Mouse (Mus musculus): ENCODE data around the gene Galns. TPM values are rescaled to one million over a fixed set of nuclear protein-coding genes. Genes with fewer than 3 reads are reported as not detected.

Galns gene
- polyA plus RNA-seq, 1 experiment from 2014 or later = 5.4 TPM

DNA sequence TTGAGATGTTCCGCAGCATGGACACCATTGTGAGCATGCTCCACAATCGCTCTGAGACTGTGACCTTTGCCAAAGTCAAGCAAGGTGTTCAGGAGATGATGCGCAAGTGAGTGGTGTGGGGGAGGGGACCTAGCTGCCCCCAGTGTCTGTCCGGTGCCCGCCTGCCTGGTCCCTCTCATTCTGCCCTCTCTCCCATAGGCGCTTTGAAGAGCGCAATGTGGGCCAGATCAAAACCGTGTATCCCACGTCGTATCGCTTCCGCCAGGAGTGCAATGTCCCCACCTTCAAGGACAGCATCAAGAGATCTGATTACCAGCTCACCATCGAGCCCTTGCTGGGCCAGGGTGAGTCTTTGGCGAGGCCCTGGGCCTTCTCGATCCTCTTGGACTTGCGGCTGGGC is 41.3 kb downstream of the Galns start:
- H3K4me3 ChIP-seq = no peak overlapping the region
- no peaks in the 10 kb centered on the region for H3K9me3 ChIP-seq
- H3K9ac ChIP-seq = no peak overlapping the region
- ATAC-seq (ENCODE audit: low FRiP score) = no peak
- no peaks in the 10 kb centered on the region for H3K27me3 ChIP-seq
- H3K4me1 ChIP-seq (replicated peaks) = peaks cover 36% of the 10 kb centered on the region
- peaks cover 41% of the 10 kb centered on the region for H3K36me3 ChIP-seq
- no peak overlapping the region for H3K4me2 ChIP-seq
- 99% methylated on average over 16 of the region's 16 CpGs for WGBS
- no peak overlapping the region for H3K27ac ChIP-seq

GRCm38 (mm10) chr8:122569329-122569728 is 41.9 kb downstream of the Galns start:
- peak overlapping the region; percentile 75 for H3K4me3 ChIP-seq
- H3K9me3 ChIP-seq = no peaks in the 10 kb centered on the region
- 62% methylated on average over 9 of the region's 9 CpGs for WGBS
- H3K27ac ChIP-seq = no peak overlapping the region
- peaks cover 30% of the 10 kb centered on the region for H3K4me1 ChIP-seq (replicated peaks)
- peak overlapping the region; percentile 95 for H3K4me2 ChIP-seq
- H3K36me3 ChIP-seq = peaks cover 35% of the 10 kb centered on the region
- no peaks in the 10 kb centered on the region for H3K27me3 ChIP-seq
- no peak for ATAC-seq (ENCODE audit: low FRiP score)
- peak overlapping the region; percentile 59; the same call in 1 of the 2 replicates for H3K9ac ChIP-seq

GRCm38 (mm10) chr8:122568881-122569309 is 42.4 kb downstream of the Galns start:
- H3K27ac ChIP-seq = no peak overlapping the region
- peak overlapping the region; percentile 95 for H3K4me2 ChIP-seq
- H3K4me1 ChIP-seq (replicated peaks) = peaks cover 28% of the 10 kb centered on the region
- H3K27me3 ChIP-seq = no peaks in the 10 kb centered on the region
- peak overlapping the region; percentile 59 for H3K9ac ChIP-seq
- ATAC-seq (ENCODE audit: low FRiP score) = no peak
- H3K9me3 ChIP-seq = no peaks in the 10 kb centered on the region
- peak overlapping the region; percentile 75 for H3K4me3 ChIP-seq
- 15% methylated on average over 10 of the region's 10 CpGs for WGBS
- H3K36me3 ChIP-seq = peaks cover 30% of the 10 kb centered on the region

GRCm38 (mm10) chr8:122568109-122568504 is 43.2 kb downstream of the Galns start:
- Histone ChIP-seq H3K36me3 (peaks cover 30% of the 10 kb centered on the region), H3K27me3 (no peaks in the 10 kb centered on the region), H3K9ac (peak overlapping the region; percentile 85), H3K9me3 (no peaks in the 10 kb centered on the region), H3K27ac (peak overlapping the region; percentile 74), H3K4me3 (peak overlapping the region; percentile 75), H3K4me2 (peak overlapping the region; percentile 95), H3K4me1 (replicated peaks) (peaks cover 28% of the 10 kb centered on the region)
- ATAC-seq (ENCODE audit: low FRiP score) = peak; percentile 62
- WGBS = 0% methylated on average over 34 of the region's 34 CpGs

DNA sequence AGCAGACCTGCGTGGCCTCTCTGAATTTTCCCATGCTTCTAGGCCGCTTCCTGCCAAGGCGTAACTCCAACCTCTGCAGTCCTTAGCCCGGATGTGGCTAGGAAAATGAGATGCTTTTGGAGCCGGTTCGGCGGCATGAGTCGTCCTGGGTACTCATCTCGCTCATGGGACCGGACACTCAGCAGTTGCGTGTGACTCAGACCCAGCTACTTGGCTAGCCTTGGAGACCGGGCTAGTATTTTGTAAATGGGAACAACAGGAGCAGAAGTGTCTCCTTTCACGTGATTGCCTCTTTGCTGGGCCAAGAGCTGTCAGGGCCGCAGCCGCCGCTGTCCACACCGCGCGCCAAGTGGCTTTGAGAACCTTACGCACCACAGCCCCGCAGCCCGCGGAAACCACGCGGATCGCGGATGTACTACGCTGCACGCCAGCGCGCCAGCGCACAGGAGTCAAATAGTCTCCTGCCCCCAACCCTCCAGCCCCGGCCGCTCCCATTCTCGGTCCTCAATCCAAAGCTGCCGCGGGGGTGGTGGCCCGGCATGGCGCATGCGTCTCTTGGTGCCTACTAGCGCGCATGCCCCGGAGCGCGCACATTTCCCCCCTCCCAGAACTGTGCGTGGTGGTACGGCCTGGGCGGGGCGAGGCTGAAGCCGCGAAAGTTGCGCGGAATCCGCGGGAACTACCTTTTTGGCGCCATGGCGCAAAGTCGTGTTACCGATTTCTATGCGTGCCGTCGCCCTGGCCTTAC is 43.7 kb downstream of the Galns start, which contains the start of gene Cdt1:
Gene Cdt1 (plus strand): TSS at position 655 of the 748 bp plus-strand sequence.
- Histone ChIP-seq H3K4me2 (peak within 1 kb of the TSS; percentile 95), H3K27me3 (no peaks in the 10 kb centered on the region), H3K4me3 (peak within 1 kb of the TSS; percentile 75), H3K9ac (peak within 1 kb of the TSS; percentile 85), H3K36me3 (peaks cover 28% of the 10 kb centered on the region), H3K27ac (peak within 1 kb of the TSS; percentile 92), H3K4me1 (replicated peaks) (peaks cover 28% of the 10 kb centered on the region), H3K9me3 (no peaks in the 10 kb centered on the region)
- WGBS = under 1% methylated on average over 62 of the region's 62 CpGs
- ATAC-seq (ENCODE audit: low FRiP score) = peak; percentile 96

DNA sequence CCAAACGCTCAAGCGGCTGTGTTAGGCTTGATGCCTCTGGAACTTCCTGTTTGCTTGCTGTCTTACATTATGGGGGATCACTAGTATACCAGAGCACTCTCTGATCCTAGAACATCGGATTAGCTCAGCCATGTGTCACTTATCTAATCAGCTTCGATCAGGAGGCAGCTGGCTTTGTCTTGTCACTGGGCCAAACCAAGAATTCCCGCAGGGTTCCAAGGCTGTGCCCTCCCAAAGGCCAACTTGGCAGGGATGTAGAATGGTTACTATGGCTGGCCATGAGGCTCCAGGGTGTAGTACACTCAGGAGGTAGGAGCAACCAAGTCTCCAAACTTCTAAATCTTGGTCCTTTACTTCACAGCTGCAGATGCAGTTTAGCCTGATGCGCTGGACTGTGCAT is 44.5 kb downstream of the Galns start:
- Histone ChIP-seq H3K27ac (peak overlapping the region; percentile 92), H3K4me3 (peak overlapping the region; percentile 75), H3K4me2 (peak overlapping the region; percentile 95), H3K27me3 (no peaks in the 10 kb centered on the region), H3K4me1 (replicated peaks) (peaks cover 28% of the 10 kb centered on the region), H3K36me3 (peaks cover 20% of the 10 kb centered on the region), H3K9ac (peak overlapping the region; percentile 85), H3K9me3 (no peaks in the 10 kb centered on the region)
- ATAC-seq (ENCODE audit: low FRiP score) = no peak
- 39% methylated on average over 6 of the region's 6 CpGs for WGBS

DNA sequence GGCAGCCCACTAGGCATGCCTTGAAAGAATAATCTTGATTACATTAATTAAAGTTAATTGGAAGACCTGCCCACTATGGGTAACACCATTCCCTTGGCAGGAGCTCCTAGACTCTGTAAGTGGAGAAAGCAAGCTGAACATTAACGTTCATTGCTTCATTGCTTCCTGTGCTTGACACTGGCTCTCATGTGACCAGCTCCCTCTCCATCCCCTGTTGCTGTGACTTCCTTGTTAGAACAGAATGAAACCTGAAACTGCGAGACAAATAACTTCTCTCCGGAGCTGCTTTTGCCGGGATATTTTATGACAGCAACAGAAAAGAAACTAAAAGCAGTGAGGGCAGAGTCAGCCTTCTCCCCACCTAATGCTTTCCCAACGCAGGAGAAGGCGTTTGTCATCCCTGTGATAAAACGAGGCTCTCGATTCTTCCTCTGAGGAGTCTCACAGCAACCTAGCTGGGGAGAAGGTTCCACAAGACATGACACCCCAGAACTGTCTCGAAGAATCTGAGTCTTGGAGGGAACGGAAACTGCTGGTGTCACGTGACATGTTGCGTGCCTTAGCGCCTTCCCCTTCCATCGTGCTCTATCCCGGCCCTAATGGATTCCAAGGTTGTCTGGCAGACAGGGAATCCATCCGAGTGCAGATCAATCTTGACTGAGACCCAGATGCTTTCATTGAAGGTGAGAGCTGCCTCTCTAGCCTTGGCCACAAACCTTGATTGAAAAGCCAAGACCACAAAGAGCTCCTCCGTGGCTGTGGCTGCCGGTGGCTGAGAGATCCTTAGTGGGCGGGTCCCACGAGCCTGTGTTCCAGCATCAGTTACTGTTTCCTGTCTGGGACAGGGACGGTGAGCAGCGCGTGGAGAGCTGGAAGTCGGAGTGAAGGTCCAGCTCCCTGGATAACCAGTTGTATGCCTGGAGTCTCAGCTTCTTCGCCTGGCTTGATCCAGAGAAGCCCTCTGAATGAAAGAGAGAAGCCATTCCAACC is 46.6 kb downstream of the Galns start:
- Histone ChIP-seq H3K4me2 (no peak overlapping the region), H3K9ac (no peak overlapping the region), H3K36me3 (no peaks in the 10 kb centered on the region), H3K27ac (no peak overlapping the region), H3K4me1 (replicated peaks) (peaks cover 28% of the 10 kb centered on the region), H3K27me3 (no peaks in the 10 kb centered on the region), H3K9me3 (no peaks in the 10 kb centered on the region), H3K4me3 (no peak overlapping the region)
- 87% methylated on average over 25 of the region's 25 CpGs for WGBS
- ATAC-seq (ENCODE audit: low FRiP score) = no peak

DNA sequence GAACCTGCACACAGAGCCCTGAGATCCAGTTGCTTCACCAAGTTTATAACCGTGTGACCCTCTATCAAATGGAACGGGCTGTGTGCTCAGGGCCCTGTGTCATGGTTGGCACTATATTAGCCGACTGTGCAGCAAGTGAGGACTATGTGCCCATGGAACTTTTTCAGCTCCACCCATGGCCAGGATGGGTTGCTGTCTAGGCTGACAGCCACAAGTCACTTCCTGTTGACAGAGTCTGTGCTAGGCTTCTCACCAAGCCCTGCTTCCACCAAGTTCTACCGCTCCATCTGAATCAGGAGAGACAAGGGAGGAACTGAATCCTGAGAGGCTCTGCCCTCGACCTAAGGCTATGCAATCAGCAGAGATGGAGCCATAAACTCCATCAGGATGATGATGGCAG is 50.1 kb downstream of the Galns start:
- H3K9me3 ChIP-seq = no peaks in the 10 kb centered on the region
- H3K4me2 ChIP-seq = no peak overlapping the region
- no peaks in the 10 kb centered on the region for H3K27me3 ChIP-seq
- no peak for ATAC-seq (ENCODE audit: low FRiP score)
- no peaks in the 10 kb centered on the region for H3K36me3 ChIP-seq
- peaks cover 6% of the 10 kb centered on the region for H3K4me1 ChIP-seq (replicated peaks)
- WGBS = 89% methylated on average over 5 of the region's 5 CpGs
- no peak overlapping the region for H3K9ac ChIP-seq
- no peak overlapping the region for H3K4me3 ChIP-seq
- H3K27ac ChIP-seq = no peak overlapping the region

- Histone ChIP-seq H3K4me2 (no peak overlapping the region), H3K9me3 (no peaks in the 10 kb centered on the region), H3K27me3 (no peaks in the 10 kb centered on the region), H3K4me1 (replicated peaks) (0 out of 2 replicates have a peak, but pooled peaks cover 4% of the 10 kb centered on the region), H3K4me3 (no peak overlapping the region), H3K36me3 (no peaks in the 10 kb centered on the region), H3K9ac (no peak overlapping the region), H3K27ac (no peak overlapping the region)
- no peak for ATAC-seq (ENCODE audit: low FRiP score)
- 14% methylated on average over 12 of the region's 12 CpGs for WGBS
These were observed 52.5 kb downstream of the Galns start for GRCm38 (mm10) chr8:122558671-122559349.

- Histone ChIP-seq H3K4me3 (no peak overlapping the region), H3K36me3 (no peaks in the 10 kb centered on the region), H3K9me3 (no peaks in the 10 kb centered on the region), H3K27me3 (0 out of 2 replicates have a peak, but pooled peaks cover 3% of the 10 kb centered on the region), H3K4me2 (no peak overlapping the region), H3K4me1 (replicated peaks) (0 out of 2 replicates have a peak, but pooled peaks cover 4% of the 10 kb centered on the region), H3K27ac (no peak overlapping the region), H3K9ac (no peak overlapping the region)
- 46% methylated on average over 10 of the region's 10 CpGs for WGBS
- no peak for ATAC-seq (ENCODE audit: low FRiP score)
These were observed 53.8 kb downstream of the Galns start for GRCm38 (mm10) chr8:122557248-122558038.

Data from hindbrain, embryonic 13.5 days (tissue).